Mouse (Mus musculus) megakaryocyte-erythroid progenitor cell, adult 5-6 weeks (primary cell): Measurements from ENCODE around the gene Tsnax. TPM values are rescaled to one million over a fixed set of nuclear protein-coding genes. Genes with fewer than 3 reads are reported as not detected.

ENCODE experiments used
- ATAC-seq: replicated peaks from 2 replicates; pipeline ENCODE4 v1.8.0; 2016; ENCODE audit warnings: mild to moderate bottlenecking, inconsistent platforms; ENCODE audit not compliant: severe bottlenecking, poor library complexity, low FRiP score, low TSS enrichment
- total RNA-seq, 2 experiments: library from RNA; stranded (forward) in 1 of 2; stranded (reverse) in 1 of 2; fragments of 200-1000, 215-1000 nt in 1 of 2; fragments of >200 nt in 1 of 2; fragmentation: Nextera tagmentation in 1 of 2; gene quantifications; 2 replicates each; pipeline ENCODE4 v1.2.3; 2014 to 2017

Gene Tsnax
- total RNA-seq, 2 experiments from 2014 or later, result 63.6 to 83.3 TPM

GRCm38 (mm10) chr8:125040587-125041375, 28.0 kb downstream of the Tsnax start:
- no peak for ATAC-seq

GRCm38 (mm10) chr8:125041496-125041895, 28.7 kb downstream of the Tsnax start:
- no peak for ATAC-seq

- ATAC-seq, result no peak
Observed at GRCm38 (mm10) chr8:125043394-125043793, 30.6 kb downstream of the Tsnax start.

- ATAC-seq, result no peak
Observed at GRCm38 (mm10) chr8:125043935-125044334, 31.1 kb downstream of the Tsnax start.

- ATAC-seq, result no peak
Observed at GRCm38 (mm10) chr8:125045760-125046159, 33.0 kb downstream of the Tsnax start.

- ATAC-seq, result no peak
Observed at GRCm38 (mm10) chr8:125049051-125049750, 36.4 kb downstream of the Tsnax start.

GRCm38 (mm10) chr8:125049826-125050225, 37.0 kb downstream of the Tsnax start:
- ATAC-seq, result no peak

GRCm38 (mm10) chr8:125052026-125052425, 39.2 kb downstream of the Tsnax start:
- peak; percentile 63; the same call in 1 of the 2 replicates for ATAC-seq

GRCm38 (mm10) chr8:125053505-125054435, 41.0 kb downstream of the Tsnax start, which contains the start of gene Disc1:
Gene Disc1, plus strand, starts transcription at chr8:125054195.
- ATAC-seq, result no peak

- ATAC-seq, result no peak
Observed at GRCm38 (mm10) chr8:125054436-125054810, 41.6 kb downstream of the Tsnax start.

GRCm38 (mm10) chr8:125060904-125061303, 48.1 kb downstream of the Tsnax start:
- no peak for ATAC-seq

GRCm38 (mm10) chr8:125065596-125065995, 52.8 kb downstream of the Tsnax start:
- no peak for ATAC-seq

- ATAC-seq, result peak; percentile 78
Observed at GRCm38 (mm10) chr8:125066913-125067595, 54.3 kb downstream of the Tsnax start.

GRCm38 (mm10) chr8:125067596-125067960, 54.8 kb downstream of the Tsnax start:
- ATAC-seq, result peak; percentile 54

- ATAC-seq, result no peak
Observed at GRCm38 (mm10) chr8:125068146-125068905, 55.5 kb downstream of the Tsnax start.

- ATAC-seq, result no peak
Observed at GRCm38 (mm10) chr8:125069304-125069703, 56.5 kb downstream of the Tsnax start.

- ATAC-seq, result no peak
Observed at GRCm38 (mm10) chr8:125069733-125070132, 56.9 kb downstream of the Tsnax start.

- ATAC-seq, result no peak
Observed at GRCm38 (mm10) chr8:125074141-125074540, 61.3 kb downstream of the Tsnax start.

GRCm38 (mm10) chr8:125074581-125074980, 61.8 kb downstream of the Tsnax start:
- ATAC-seq, result no peak
